ENCODE assay signal across 17 mouse cellular contexts in genomic region chr9:98704131-98704530, GRCm38 (mm10).
A peak's percentile ranks its signal among the peaks of the same experiment; 100 is the strongest.
DNase-seq lines count a peak whose midpoint lies in the region; ATAC-seq lines count a peak whose summit lies in the region.
"Had no signal": no experiment of that assay in that cellular context is flagged by ENCODE, and none has a peak within 500 bp of the region (broad histone marks: within the 10 kb centered on the region; RNA-seq: fewer than 3 reads in every experiment).

No protein-coding gene starts in this region.

- ATAC-seq in lung, embryonic 16.5 days (ENCODE audit: low read depth) = peak; percentile 51; the same call in 1 of the 2 replicates
- peak; percentile 41; the same call in 1 of the 2 replicates for ATAC-seq in intestine, embryonic 15.5 days
- peak; percentile 41 for ATAC-seq in stomach, embryonic 16.5 days (ENCODE audit: insufficient read depth, low FRiP score)
- ATAC-seq: liver, embryonic 12.5 days had no signal

- no peak overlapping the region for H3K9ac ChIP-seq in lung, embryonic 16.5 days (ENCODE audit: low read length)
- H3K9ac ChIP-seq in intestine, embryonic 15.5 days = no peak overlapping the region
- no peak overlapping the region for H3K9ac ChIP-seq in stomach, embryonic 16.5 days (ENCODE audit: low read length)
- H3K9ac ChIP-seq: embryonic facial prominence, embryonic 13.5 days; hindbrain, embryonic 13.5 days; liver, embryonic 12.5 days; neural tube, embryonic 13.5 days had no signal

- no peak for DNase-seq in lung, postnatal 4 days
- DNase-seq in embryo, embryonic 10.5 days (ENCODE audit: low spot score) = peak; percentile 70
- DNase-seq in gastrocnemius, adult 18-20 months (ENCODE audit: low spot score) = no peak
- no peak for DNase-seq in layer of hippocampus, adult 11-12 months (ENCODE audit: low spot score)
- DNase-seq: adrenal gland, postnatal 14 days; cerebellum, postnatal 10 days; kidney, adult 2 months; kidney, postnatal 4 days; left cerebral cortex, postnatal 4 days had no signal

- H3K27me3 ChIP-seq in lung, embryonic 16.5 days (ENCODE audit: control insufficient read depth, insufficient read depth, low read depth, low read length) = no peaks in the 10 kb centered on the region
- H3K27me3 ChIP-seq in intestine, embryonic 15.5 days (replicated peaks) = no peaks in the 10 kb centered on the region
- no peaks in the 10 kb centered on the region for H3K27me3 ChIP-seq in stomach, embryonic 16.5 days (ENCODE audit: control insufficient read depth, insufficient read depth, low read length)
- H3K27me3 ChIP-seq: hindbrain, embryonic 13.5 days; liver, embryonic 12.5 days; neural tube, embryonic 13.5 days had no signal

- H3K9me3 ChIP-seq in lung, embryonic 16.5 days (ENCODE audit: control insufficient read depth, low read length) = no peaks in the 10 kb centered on the region
- no peaks in the 10 kb centered on the region for H3K9me3 ChIP-seq in intestine, embryonic 15.5 days
- H3K9me3 ChIP-seq in stomach, embryonic 16.5 days (replicated peaks; ENCODE audit: control insufficient read depth, low read length) = no peaks in the 10 kb centered on the region
- H3K9me3 ChIP-seq: embryonic facial prominence, embryonic 13.5 days; hindbrain, embryonic 13.5 days; liver, embryonic 12.5 days; megakaryocyte, embryonic 14.5 days; neural tube, embryonic 13.5 days had no signal

- 18% methylated on average over 5 of the region's 5 CpGs for WGBS in lung, embryonic 16.5 days
- 37% methylated on average over 5 of the region's 5 CpGs for WGBS in intestine, embryonic 15.5 days
- 26% methylated on average over 5 of the region's 5 CpGs for WGBS in stomach, embryonic 16.5 days

- no peak overlapping the region for H3K4me2 ChIP-seq in lung, embryonic 16.5 days (ENCODE audit: low read depth, low read length)
- no peak overlapping the region for H3K4me2 ChIP-seq in intestine, embryonic 15.5 days (replicated peaks)
- no peak overlapping the region for H3K4me2 ChIP-seq in stomach, embryonic 16.5 days (ENCODE audit: low read depth, low read length)
- H3K4me2 ChIP-seq: embryonic facial prominence, embryonic 13.5 days; hindbrain, embryonic 13.5 days; liver, embryonic 12.5 days; neural tube, embryonic 13.5 days had no signal

- H3K36me3 ChIP-seq in lung, embryonic 16.5 days (ENCODE audit: control insufficient read depth, insufficient read depth, low read length) = no peaks in the 10 kb centered on the region
- no peaks in the 10 kb centered on the region for H3K36me3 ChIP-seq in intestine, embryonic 15.5 days
- no peaks in the 10 kb centered on the region for H3K36me3 ChIP-seq in stomach, embryonic 16.5 days (ENCODE audit: control insufficient read depth, insufficient read depth, low read length)
- H3K36me3 ChIP-seq: embryonic facial prominence, embryonic 13.5 days; hindbrain, embryonic 13.5 days; liver, embryonic 12.5 days; neural tube, embryonic 13.5 days had no signal

- no peak overlapping the region for H3K27ac ChIP-seq in lung, embryonic 16.5 days (ENCODE audit: low read length)
- H3K27ac ChIP-seq in intestine, embryonic 15.5 days = no peak overlapping the region
- H3K27ac ChIP-seq in stomach, embryonic 16.5 days (ENCODE audit: low read length) = no peak overlapping the region
- H3K27ac ChIP-seq: hindbrain, embryonic 13.5 days; liver, embryonic 12.5 days; neural tube, embryonic 13.5 days had no signal

- no peak overlapping the region for H3K4me3 ChIP-seq in lung, embryonic 16.5 days (ENCODE audit: low read length)
- no peak overlapping the region for H3K4me3 ChIP-seq in intestine, embryonic 15.5 days (replicated peaks)
- H3K4me3 ChIP-seq in stomach, embryonic 16.5 days (replicated peaks; ENCODE audit: low read length) = no peak overlapping the region
- H3K4me3 ChIP-seq: embryonic facial prominence, embryonic 13.5 days; hindbrain, embryonic 13.5 days; liver, embryonic 12.5 days; megakaryocyte, embryonic 14.5 days; neural tube, embryonic 13.5 days had no signal

- H3K4me1 ChIP-seq in lung, embryonic 16.5 days (replicated peaks; ENCODE audit: control insufficient read depth, insufficient read depth, low read length) = no peaks in the 10 kb centered on the region
- no peaks in the 10 kb centered on the region for H3K4me1 ChIP-seq in intestine, embryonic 15.5 days (replicated peaks)
- peaks cover 8% of the 10 kb centered on the region; the same call in 1 of the 2 replicates for H3K4me1 ChIP-seq in stomach, embryonic 16.5 days (ENCODE audit: control insufficient read depth, insufficient read depth, low read length)
- H3K4me1 ChIP-seq: hindbrain, embryonic 13.5 days; liver, embryonic 12.5 days; megakaryocyte, embryonic 14.5 days; neural tube, embryonic 13.5 days had no signal
